Mouse (Mus musculus) inflammation-experienced regulatory T-cells, adult 6 months (primary cell): ENCODE measurements at regions not wholly inside any gene's neighbourhood (a gene's known extent, or its start where the extent isn't known, plus 50 kb on each side); places are given as distances from the start of the nearest gene placed in this dataset.

Experiments
- ATAC-seq: one replicate; pipeline ENCODE4 v1.8.0; 2017

DNA sequence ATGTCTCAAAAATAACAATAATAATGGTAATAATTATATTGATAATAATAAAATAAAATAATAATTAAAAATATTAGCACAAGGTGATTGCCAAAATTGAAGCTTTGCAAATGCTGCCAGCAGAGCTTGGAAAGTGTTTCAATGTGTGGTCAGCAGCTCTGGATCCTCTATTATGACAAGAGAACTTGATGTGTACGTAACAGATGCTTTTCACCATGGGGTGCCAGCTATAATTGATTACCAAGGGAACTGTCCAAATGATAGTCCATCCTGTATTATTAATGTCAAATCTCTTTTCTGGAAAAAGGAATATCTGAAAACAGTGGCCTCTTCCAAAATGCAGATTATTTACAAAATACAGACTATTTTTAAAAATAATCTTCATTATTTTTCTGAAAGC lies 419.2 kb downstream of the Plk2 start:
- ATAC-seq, result no peak

DNA sequence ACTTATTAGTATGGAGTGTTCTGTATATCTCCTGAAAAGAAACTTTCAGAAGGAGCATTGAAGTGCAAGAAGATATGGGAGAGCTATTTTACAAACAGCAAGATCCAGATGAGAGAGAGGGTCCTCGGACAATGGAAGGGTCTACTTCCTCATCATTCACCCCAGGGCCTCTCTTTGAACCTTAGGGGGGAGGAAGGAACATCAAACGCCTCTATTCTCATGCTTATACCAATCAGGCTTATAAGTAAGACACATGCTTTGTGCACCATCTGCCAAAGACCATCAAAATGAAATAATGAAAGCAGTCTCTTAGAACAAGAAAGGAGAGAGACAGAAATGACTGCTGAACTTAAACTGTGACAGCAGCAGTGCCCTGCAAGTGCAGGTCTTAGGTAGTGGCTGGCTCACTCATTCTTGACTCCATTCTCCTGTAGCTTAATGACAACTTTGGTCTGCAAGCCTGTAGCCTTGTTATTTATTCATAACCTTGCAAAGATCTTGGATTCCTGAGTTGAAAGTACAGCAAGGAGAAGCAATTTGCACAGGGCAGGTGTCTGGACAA lies 424.5 kb downstream of the Plk2 start:
- ATAC-seq, result no peak

DNA sequence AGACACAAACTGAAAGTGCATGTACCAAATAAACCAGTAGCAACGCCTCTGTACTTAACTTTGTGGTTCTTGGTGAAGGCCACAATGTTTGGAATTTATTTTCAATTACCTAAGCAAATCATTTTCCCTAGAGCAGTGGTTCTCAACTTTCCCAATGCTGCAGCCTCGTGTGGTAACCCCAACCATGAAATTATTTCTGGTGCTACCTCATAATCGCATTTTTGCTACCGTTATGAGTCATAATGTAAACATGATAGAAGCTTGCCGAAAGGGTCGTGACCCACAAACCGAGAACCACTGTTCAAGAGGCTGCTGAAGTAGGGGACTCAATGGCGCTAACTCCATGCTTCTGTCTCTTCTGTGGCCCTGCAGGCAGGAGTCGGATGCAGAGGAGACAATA lies 429.9 kb upstream of the Actbl2 start:
- no peak for ATAC-seq

GRCm38 (mm10) chr13:110832442-110832841 lies 422.4 kb upstream of the Actbl2 start:
- ATAC-seq, result no peak

- no peak for ATAC-seq
Measured at GRCm38 (mm10) chr13:110836936-110837335, 417.9 kb upstream of the Actbl2 start.

DNA sequence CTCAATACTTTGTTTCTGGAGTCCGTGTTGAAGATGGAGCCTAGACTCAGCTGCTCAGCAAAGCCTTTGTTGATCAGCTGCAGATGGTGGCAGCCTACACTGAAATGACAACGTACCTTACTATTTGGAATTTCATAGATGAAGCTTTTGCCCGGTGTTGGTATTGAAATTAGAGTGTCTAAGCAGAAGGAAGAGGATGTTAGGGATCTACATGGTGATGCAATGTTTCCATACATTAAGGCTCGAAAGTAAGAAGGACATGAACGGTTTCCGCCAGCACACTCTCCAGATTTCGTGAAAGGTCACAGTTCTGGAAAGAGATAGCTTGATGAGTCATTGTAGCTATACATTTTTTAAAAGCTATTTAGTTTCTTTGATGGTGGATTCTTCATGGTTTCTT lies 412.9 kb upstream of the Actbl2 start:
- no peak for ATAC-seq

- no peak for ATAC-seq
Measured at GRCm38 (mm10) chr13:110845695-110846094, 409.1 kb upstream of the Actbl2 start.

DNA sequence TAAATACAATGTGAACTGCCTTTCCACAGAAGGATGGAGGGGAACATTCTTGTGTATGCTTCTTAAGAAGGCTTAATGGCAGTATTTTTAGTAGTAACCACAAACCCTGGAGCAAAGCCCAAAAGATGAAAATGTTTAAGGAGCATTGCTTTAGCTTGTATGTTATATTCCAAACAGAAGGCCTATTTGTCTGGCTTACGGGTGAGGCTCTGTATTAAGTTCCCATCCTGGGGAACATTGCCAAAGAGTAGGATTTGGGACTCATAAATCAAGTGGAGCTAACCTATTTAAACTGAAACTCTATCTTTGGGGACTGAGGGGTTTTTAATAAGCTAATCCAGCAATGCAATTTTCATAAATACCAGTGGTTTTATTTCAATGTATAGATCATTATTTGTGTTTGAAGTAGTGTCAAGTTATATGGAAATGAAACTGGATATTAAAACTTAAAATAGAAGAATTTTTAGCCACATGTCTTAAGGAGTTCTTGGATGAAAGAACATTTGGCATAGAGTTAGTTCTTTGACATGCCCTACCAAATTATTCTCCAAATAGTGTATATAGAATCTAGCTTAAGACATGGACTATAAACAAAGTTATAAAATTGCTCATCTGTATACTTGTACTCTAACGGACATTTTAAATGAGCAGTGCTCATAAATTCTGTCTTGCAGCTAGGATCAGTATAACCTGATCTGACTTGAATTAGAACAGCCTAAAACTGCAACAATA lies 401.7 kb upstream of the Actbl2 start:
- no peak for ATAC-seq

DNA sequence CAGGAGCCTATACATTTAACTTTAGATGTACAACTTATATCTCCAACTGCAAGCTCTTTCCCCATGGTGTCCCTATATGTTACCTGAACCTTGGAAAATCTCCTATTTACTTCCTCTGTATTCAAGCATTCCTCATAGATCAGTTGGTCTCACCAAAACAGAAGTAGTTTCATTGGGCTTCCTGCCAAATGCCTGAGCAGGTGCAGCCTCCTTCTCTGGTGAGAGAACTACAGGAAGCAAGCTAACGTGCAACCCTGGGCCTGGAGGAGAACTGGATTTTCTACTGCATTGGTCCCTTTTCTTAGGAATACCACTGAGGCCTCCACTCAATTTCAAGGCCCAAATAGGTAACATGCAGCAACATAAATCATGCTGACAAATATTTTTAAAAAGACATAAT lies 400.6 kb upstream of the Actbl2 start:
- ATAC-seq, result no peak

- no peak for ATAC-seq
Measured at GRCm38 (mm10) chr13:110865902-110866512, 388.8 kb upstream of the Actbl2 start.

DNA sequence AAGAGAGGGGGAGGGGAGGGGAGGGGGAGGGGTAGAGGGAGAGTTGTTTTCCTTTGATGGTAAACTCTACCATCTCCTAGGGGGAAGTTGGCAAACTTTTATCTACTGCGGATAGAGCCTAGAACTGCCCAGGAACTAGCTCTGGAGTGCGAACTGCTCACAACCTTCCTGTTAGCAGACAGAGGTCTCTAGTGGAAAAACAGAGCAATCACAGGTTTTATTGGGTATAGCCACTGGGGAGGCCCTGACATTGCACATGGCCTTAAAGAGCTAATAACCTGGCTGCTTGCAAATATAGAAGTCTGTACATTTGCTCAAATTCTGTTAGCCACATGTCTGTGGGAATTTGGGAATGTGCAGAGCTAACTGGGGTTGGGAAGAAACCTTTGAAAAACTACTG lies 388.1 kb upstream of the Actbl2 start:
- no peak for ATAC-seq

GRCm38 (mm10) chr13:110871125-110871775 lies 383.6 kb upstream of the Actbl2 start:
- no peak for ATAC-seq

DNA sequence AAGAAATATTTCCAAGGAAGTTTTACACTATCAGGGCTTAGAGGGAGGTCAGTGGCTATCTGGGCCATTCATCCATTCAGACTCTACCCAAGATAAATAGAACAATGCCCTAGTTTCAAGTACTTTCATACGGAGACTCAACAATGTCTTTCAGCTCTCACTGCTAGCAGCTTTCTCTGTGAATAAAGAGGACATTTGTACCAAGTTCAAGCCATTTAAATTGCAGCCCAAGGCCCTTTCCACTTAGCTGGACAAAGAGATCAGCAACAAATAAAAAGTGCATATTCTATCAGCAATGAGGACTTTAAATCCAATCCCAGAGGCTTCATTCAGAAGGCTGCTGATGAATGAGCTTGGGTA lies 383.1 kb upstream of the Actbl2 start:
- no peak for ATAC-seq

DNA sequence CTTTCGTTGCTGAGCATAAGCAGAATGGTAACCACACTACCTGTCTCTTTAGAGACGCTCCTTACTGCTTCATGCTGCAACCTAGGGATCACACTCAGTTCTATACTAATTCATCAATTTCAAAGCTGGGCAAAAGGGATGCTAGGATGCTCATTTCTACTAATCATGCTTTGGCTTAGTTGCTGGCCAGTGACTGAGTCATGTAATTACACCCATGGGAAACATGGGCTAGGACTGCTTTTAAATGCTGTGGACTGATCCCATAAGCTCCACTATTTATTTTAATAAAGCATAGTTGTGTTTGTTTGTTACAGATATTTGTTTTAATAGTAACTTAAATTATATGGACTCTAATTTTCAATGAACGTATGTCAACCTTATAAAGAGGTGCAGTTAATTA lies 373.2 kb upstream of the Actbl2 start:
- no peak for ATAC-seq

- ATAC-seq, result no peak
Measured at GRCm38 (mm10) chr13:110882173-110882572, 372.6 kb upstream of the Actbl2 start.

- ATAC-seq, result no peak
Measured at GRCm38 (mm10) chr13:110882661-110883172, 372.1 kb upstream of the Actbl2 start.

DNA sequence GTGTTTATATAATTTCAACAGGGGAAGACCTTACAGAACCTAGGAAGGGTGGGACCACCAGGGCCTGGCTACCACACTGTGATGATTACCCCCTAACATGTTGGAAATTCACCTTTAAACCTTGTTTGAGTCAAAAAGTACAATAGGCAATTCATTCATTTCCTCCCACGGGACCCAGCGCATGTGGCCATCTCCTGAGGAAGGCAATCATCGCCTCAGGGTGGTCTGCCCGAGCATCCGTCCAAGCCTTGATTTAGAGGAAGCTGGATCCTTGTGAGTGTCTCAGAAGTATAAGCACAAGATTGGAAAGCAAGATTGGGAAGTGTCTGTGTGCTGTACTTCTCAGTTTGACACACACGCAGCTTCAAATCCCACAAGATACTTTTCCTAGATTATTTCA lies 360.9 kb upstream of the Actbl2 start:
- ATAC-seq, result no peak

DNA sequence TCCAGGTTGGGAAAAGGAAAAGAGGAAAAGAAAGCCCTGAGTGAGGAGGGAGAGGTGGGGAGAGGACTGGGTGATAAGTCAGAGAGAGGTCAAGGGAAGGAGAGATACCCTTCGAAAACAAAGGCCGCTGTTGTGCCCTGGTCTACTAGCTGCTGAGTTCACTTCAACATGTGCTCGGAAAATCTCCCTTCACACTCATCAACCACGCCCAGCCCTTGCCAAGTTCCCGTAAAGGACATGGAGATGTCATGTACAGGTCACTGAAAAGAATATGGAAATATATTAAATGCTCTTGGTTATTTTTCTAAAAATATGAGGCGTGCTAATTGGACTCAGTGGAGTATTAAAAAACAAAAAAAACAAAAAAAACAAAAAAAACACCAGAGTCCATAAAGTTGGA lies 359.5 kb upstream of the Actbl2 start:
- no peak for ATAC-seq

DNA sequence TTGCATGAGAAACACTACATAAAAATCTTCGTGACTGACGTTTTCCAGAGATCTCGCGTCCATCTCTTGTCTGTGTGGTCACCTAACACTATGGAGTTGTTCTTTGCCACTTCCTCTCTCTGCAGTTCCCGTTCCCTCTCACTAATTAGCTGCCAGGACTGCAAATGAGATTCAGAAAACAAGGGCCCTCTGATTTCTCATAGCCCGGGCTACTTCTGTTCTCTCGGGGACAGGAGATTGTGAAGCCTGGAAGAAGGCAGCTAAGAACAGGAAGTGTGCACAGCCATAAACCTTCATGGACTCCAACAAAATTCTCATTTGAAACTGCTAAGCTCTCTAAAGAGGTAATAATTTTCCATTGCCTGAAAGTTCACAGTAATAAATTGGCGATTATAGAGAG lies 358.9 kb upstream of the Actbl2 start:
- no peak for ATAC-seq

- ATAC-seq, result no peak
Measured at GRCm38 (mm10) chr13:110897621-110898020, 357.2 kb upstream of the Actbl2 start.

GRCm38 (mm10) chr13:110902994-110903644 lies 351.7 kb upstream of the Actbl2 start:
- no peak for ATAC-seq

- no peak for ATAC-seq
Measured at GRCm38 (mm10) chr13:110907319-110907955, 347.4 kb upstream of the Actbl2 start.

DNA sequence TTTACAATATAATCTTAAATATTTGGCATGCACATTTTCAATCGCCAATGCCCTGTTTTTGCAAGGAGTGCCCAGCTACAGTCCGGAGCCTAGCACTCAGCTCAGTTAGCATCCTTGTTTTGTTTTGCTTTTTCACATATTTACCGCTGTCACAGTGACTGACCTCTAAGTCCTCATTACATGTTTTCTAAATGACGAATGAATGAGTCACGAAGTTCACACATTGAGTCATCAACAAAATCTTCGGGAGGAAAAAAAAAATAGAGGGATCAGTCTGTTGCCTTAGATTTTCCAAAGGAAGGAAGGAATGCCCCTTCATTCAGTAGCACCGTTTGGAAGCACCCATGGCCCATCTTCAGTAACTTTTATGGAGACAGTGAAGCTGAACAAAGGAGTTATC lies 342.9 kb upstream of the Actbl2 start:
- no peak for ATAC-seq
